Mouse (Mus musculus) adrenal gland, adult 18-20 months (tissue): Measurements from ENCODE around the gene G430095P16Rik. TPM values are rescaled to one million over a fixed set of nuclear protein-coding genes. Genes with fewer than 3 reads are reported as not detected.

Experiments used
- DNase-seq, 2 experiments: peaks; one replicate each; pipeline ENCODE4 v3.0.0; 2021 to 2022; ENCODE audit warnings: low spot score in 2 of 2
- long read RNA-seq, 2 experiments: library from polyadenylated mRNA; stranded (forward); transcript quantifications; one replicate each; pipeline ENCODE4 v2.0.0; 2021
- total RNA-seq, 2 experiments: library from RNA; stranded (reverse); gene quantifications; 1 replicate in 1 of 2; 2 replicates in 1 of 2; pipeline ENCODE4 v1.2.3; 2021

G430095P16Rik gene
- total RNA-seq: under 1 TPM; 0.45 to 0.76 TPM
- long read RNA-seq, experiment 1: 0 reads
- long read RNA-seq, experiment 2: 0 reads

- DNase-seq: no peak
These were observed at the start of gene G430095P16Rik for GRCm38 (mm10) chr8:84722850-84723570. Gene G430095P16Rik, plus strand, starts transcription at chr8:84723007.

- DNase-seq: no peak
These were observed 45.5 kb upstream of the G430095P16Rik start for GRCm38 (mm10) chr8:84677305-84677704.

GRCm38 (mm10) chr8:84681476-84681875 is 41.3 kb upstream of the G430095P16Rik start:
- no peak for DNase-seq

- no peak for DNase-seq
These were observed 40.5 kb upstream of the G430095P16Rik start for GRCm38 (mm10) chr8:84682257-84682656.

- DNase-seq: no peak
These were observed 38.3 kb upstream of the G430095P16Rik start for GRCm38 (mm10) chr8:84684537-84684936.

- DNase-seq: peak in 1 of 2 experiments; percentile 35
These were observed 36.4 kb upstream of the G430095P16Rik start, which contains the start of gene Trmt1 for GRCm38 (mm10) chr8:84686191-84687002. Gene Trmt1, plus strand, starts transcription at chr8:84686307.

GRCm38 (mm10) chr8:84687003-84687704 is 35.7 kb upstream of the G430095P16Rik start:
- DNase-seq: no peak

GRCm38 (mm10) chr8:84687705-84688100 is 35.1 kb upstream of the G430095P16Rik start, which contains the start of gene Nacc1:
Gene Nacc1, minus strand, starts transcription at chr8:84687862.
- DNase-seq: peak; percentile 81 to 88

- DNase-seq: peak; percentile 85 to 92
These were observed 33.5 kb upstream of the G430095P16Rik start for GRCm38 (mm10) chr8:84689091-84689915.

- no peak for DNase-seq
These were observed 29.5 kb upstream of the G430095P16Rik start for GRCm38 (mm10) chr8:84693332-84693731.

GRCm38 (mm10) chr8:84695140-84695539 is 27.7 kb upstream of the G430095P16Rik start:
- DNase-seq: no peak

GRCm38 (mm10) chr8:84697166-84698130 is 25.4 kb upstream of the G430095P16Rik start:
- DNase-seq: no peak

- DNase-seq: no peak
These were observed 24.5 kb upstream of the G430095P16Rik start for GRCm38 (mm10) chr8:84698288-84698687.

- DNase-seq: no peak
These were observed 23.8 kb upstream of the G430095P16Rik start for GRCm38 (mm10) chr8:84698929-84699401.

- no peak for DNase-seq
These were observed 22.9 kb upstream of the G430095P16Rik start for GRCm38 (mm10) chr8:84699861-84700322.

GRCm38 (mm10) chr8:84700526-84700925 is 22.3 kb upstream of the G430095P16Rik start:
- DNase-seq: no peak

- peak in 1 of 2 experiments; percentile 34 for DNase-seq
These were observed 21.6 kb upstream of the G430095P16Rik start, which contains the start of gene Lyl1 for GRCm38 (mm10) chr8:84700941-84701911. Gene Lyl1, plus strand, starts transcription at chr8:84701457.

GRCm38 (mm10) chr8:84702561-84702960 is 20.2 kb upstream of the G430095P16Rik start:
- no peak for DNase-seq
